Mouse (Mus musculus): ENCODE data around the gene Tex29.

GRCm38 (mm10) chr8:11801571-11801970 is 38.7 kb upstream of the Tex29 start:
- TF ChIP-seq GATA1 (IDR thresholded peaks at IDR 0.05; ENCODE audit: low read length) = no peak
- TF ChIP-seq TAL1 (IDR thresholded peaks at IDR 0.05; ENCODE audit: low read length) = no peak
